Mouse (Mus musculus) cortical plate, adult 2 months (tissue): ENCODE data around the gene Gemin4. TPM values are rescaled to one million over a fixed set of nuclear protein-coding genes. Genes with fewer than 3 reads are reported as not detected.

ENCODE experiments used
- H3K27ac ChIP-seq: fragments of 200-500 bp; 2 replicates; pipeline ENCODE4 v1.5.1; 2012; ENCODE audit warnings: low read length, control low read depth, inconsistent platforms; ENCODE audit not compliant: insufficient read depth
- H3K4me1 ChIP-seq: fragments of 200-500 bp; 2 replicates; pipeline ENCODE4 v1.6.1; 2011; ENCODE audit warnings: low read length; ENCODE audit not compliant: control insufficient read depth, insufficient read depth
- H3K4me3 ChIP-seq: fragments of 200-500 bp; 2 replicates; pipeline ENCODE4 v1.5.1; 2011; ENCODE audit warnings: mild to moderate bottlenecking, low read length, control low read depth; ENCODE audit not compliant: insufficient read depth
- CTCF ChIP-seq: fragments of 200-500 bp; IDR thresholded peaks from 2 replicates; pipeline ENCODE4 v1.5.1; 2011; ENCODE audit warnings: mild to moderate bottlenecking, control low read depth, low read length; ENCODE audit not compliant: insufficient read depth; ENCODE audit errors: extremely low read depth
- POLR2A ChIP-seq: fragments of 200-500 bp; IDR thresholded peaks from 2 replicates; pipeline ENCODE4 v1.6.1; 2011; ENCODE audit warnings: mild to moderate bottlenecking, low read length, control low read depth; ENCODE audit not compliant: insufficient read depth; ENCODE audit errors: extremely low read depth
- polyA plus RNA-seq: library from polyadenylated mRNA; depleted of rRNA; stranded (reverse); fragments of >200 nt; gene quantifications from 2 replicates; pipeline ENCODE4 v1.2.3, GENCODE M21; 2012; rRNA removed

Gene Gemin4
- polyA plus RNA-seq, 1 experiment: 6.6 TPM

- peak; percentile 40; the same call in 1 of the 2 replicates for TF ChIP-seq CTCF
- no peak for TF ChIP-seq POLR2A
- Histone ChIP-seq H3K4me1 (peaks cover 4% of the 10 kb centered on the region; the same call in 1 of the 2 replicates), H3K27ac (no peak overlapping the region), H3K4me3 (no peak overlapping the region)
Observed at GRCm38 (mm10) chr11:76167079-76167765, 50.2 kb downstream of the Gemin4 start.

GRCm38 (mm10) chr11:76166657-76167056 lies 50.8 kb downstream of the Gemin4 start:
- H3K4me1 ChIP-seq: peaks cover 4% of the 10 kb centered on the region; the same call in 1 of the 2 replicates
- H3K4me3 ChIP-seq: no peak overlapping the region
- H3K27ac ChIP-seq: no peak overlapping the region
- no peak for TF ChIP-seq CTCF
- no peak for TF ChIP-seq POLR2A

Other genes with a start within 250 kb of the Gemin4 start
- gene 1700016K19Rik, start 217.8 kb downstream of the Gemin4 start, polyA plus RNA-seq: 9.3 and 10.0 TPM in 2 replicates
- gene Rflnb, start 189.9 kb downstream of the Gemin4 start, polyA plus RNA-seq: 8.1 and 8.9 TPM in 2 replicates
- 56.6 and 57.4 TPM in 2 replicates for gene Vps53, start 38.0 kb downstream of the Gemin4 start, polyA plus RNA-seq
- gene Fam57a, start 38.0 kb downstream of the Gemin4 start, polyA plus RNA-seq: 28.6 and 32.3 TPM in 2 replicates
- 1.9 and 2.2 TPM in 2 replicates for gene Dbil5, start 56 bp downstream of the Gemin4 start, polyA plus RNA-seq
- 15.0 and 17.0 TPM in 2 replicates for gene Mrm3, start 26.1 kb upstream of the Gemin4 start, polyA plus RNA-seq
- gene Glod4, start 26.1 kb upstream of the Gemin4 start, polyA plus RNA-seq: 38.6 and 41.7 TPM in 2 replicates
- gene Nxn, start 181.5 kb upstream of the Gemin4 start, polyA plus RNA-seq: 8.0 and 9.2 TPM in 2 replicates
- gene Timm22, start 189.3 kb upstream of the Gemin4 start, polyA plus RNA-seq: 28.3 and 28.7 TPM in 2 replicates